8 mouse cellular contexts compared by ENCODE assay signal in genomic region chr1:167802510-167803271, GRCm38 (mm10).
DNase-seq lines count a peak whose midpoint lies in the region; ATAC-seq and TF ChIP-seq lines count a peak whose summit lies in the region.

No protein-coding gene starts in this region.

- peak; percentile 87 for ATAC-seq in forebrain, embryonic 15.5 days (replicated peaks)
- ATAC-seq in kidney, postnatal 0 days (replicated peaks; ENCODE audit: low FRiP score, low read depth): peak; percentile 61; the same call in 1 of the 2 replicates
- no peak for ATAC-seq in liver, embryonic 16.5 days (ENCODE audit: low read depth)
- ATAC-seq in stomach, embryonic 16.5 days (ENCODE audit: insufficient read depth, low FRiP score): peak; percentile 60; the same call in 1 of the 2 replicates

- no peak overlapping the region for H3K27ac ChIP-seq in heart, adult 2 months
- H3K27ac ChIP-seq in forebrain, embryonic 15.5 days (replicated peaks): peak overlapping the region; percentile 92
- no peak overlapping the region for H3K27ac ChIP-seq in kidney, postnatal 0 days
- H3K27ac ChIP-seq in liver, embryonic 16.5 days (ENCODE audit: low read length): no peak overlapping the region
- no peak overlapping the region for H3K27ac ChIP-seq in stomach, embryonic 16.5 days (ENCODE audit: low read length)

- no peak for DNase-seq in heart, adult 2 months
- no peak for DNase-seq in heart, postnatal 36 days
- DNase-seq in adrenal gland, postnatal 25 days: peak; percentile 34
- DNase-seq in kidney, postnatal 0 days (ENCODE audit: low spot score): peak; percentile 31
- DNase-seq in ovary, adult 18-20 months (ENCODE audit: low spot score): no peak

- 1% methylated on average over 59 of the region's 59 CpGs for WGBS in heart, adult 2 months
- under 1% methylated on average over 57 of the region's 59 CpGs for WGBS in forebrain, embryonic 15.5 days
- WGBS in kidney, postnatal 0 days: 1% methylated on average over 57 of the region's 59 CpGs
- 2% methylated on average over 58 of the region's 59 CpGs for WGBS in liver, embryonic 16.5 days (ENCODE audit: insufficient replicate concordance)
- WGBS in stomach, embryonic 16.5 days: 1% methylated on average over 59 of the region's 59 CpGs

- intact Hi-C loops in heart, adult 2 months (cut with DNase I): no loop called here
- intact Hi-C loops in heart, postnatal 36 days (cut with DNase I): no loop called here

- no peaks in the 10 kb centered on the region for H3K9me3 ChIP-seq in forebrain, embryonic 15.5 days
- H3K9me3 ChIP-seq in kidney, postnatal 0 days (replicated peaks; ENCODE audit: low read length): no peaks in the 10 kb centered on the region
- no peaks in the 10 kb centered on the region for H3K9me3 ChIP-seq in liver, embryonic 16.5 days (replicated peaks; ENCODE audit: control insufficient read depth, low read length)
- H3K9me3 ChIP-seq in stomach, embryonic 16.5 days (replicated peaks; ENCODE audit: control insufficient read depth, low read length): no peaks in the 10 kb centered on the region

- H3K4me2 ChIP-seq in forebrain, embryonic 15.5 days (replicated peaks): peak overlapping the region; percentile 88
- peak overlapping the region; percentile 93 for H3K4me2 ChIP-seq in kidney, postnatal 0 days (ENCODE audit: low read length)
- peak overlapping the region; percentile 59 for H3K4me2 ChIP-seq in liver, embryonic 16.5 days (ENCODE audit: low read depth, low read length)
- peak overlapping the region; percentile 89 for H3K4me2 ChIP-seq in stomach, embryonic 16.5 days (ENCODE audit: low read depth, low read length)

- H3K79me2 ChIP-seq in heart, adult 2 months (replicated peaks; ENCODE audit: control insufficient read depth, insufficient read depth, low read length): no peaks in the 10 kb centered on the region

- peak overlapping the region; percentile 18 for H3K4me3 ChIP-seq in heart, adult 2 months
- peak overlapping the region; percentile 59 for H3K4me3 ChIP-seq in forebrain, embryonic 15.5 days
- peak overlapping the region; percentile 41 for H3K4me3 ChIP-seq in kidney, postnatal 0 days (replicated peaks; ENCODE audit: low read depth, low read length)
- peak overlapping the region; percentile 44 for H3K4me3 ChIP-seq in liver, embryonic 16.5 days (ENCODE audit: low read depth, low read length)
- peak overlapping the region; percentile 56 for H3K4me3 ChIP-seq in stomach, embryonic 16.5 days (replicated peaks; ENCODE audit: low read length)

- no peak for TF ChIP-seq CTCF in heart, adult 2 months (IDR thresholded peaks at IDR 0.05)
- no peak for TF ChIP-seq CTCF in kidney, postnatal 0 days (IDR thresholded peaks at IDR 0.05; ENCODE audit: low read depth)

- no peak overlapping the region for H3K9ac ChIP-seq in heart, adult 2 months (ENCODE audit: low read depth, low read length)
- H3K9ac ChIP-seq in forebrain, embryonic 15.5 days (replicated peaks): peak overlapping the region; percentile 56
- H3K9ac ChIP-seq in kidney, postnatal 0 days (ENCODE audit: low read depth, low read length): no peak overlapping the region
- H3K9ac ChIP-seq in liver, embryonic 16.5 days (ENCODE audit: low read depth, low read length): no peak overlapping the region
- peak overlapping the region; percentile 63 for H3K9ac ChIP-seq in stomach, embryonic 16.5 days (ENCODE audit: low read length)

- no peak for TF ChIP-seq POLR2A in heart, adult 2 months (IDR thresholded peaks at IDR 0.05; ENCODE audit: insufficient read depth, low read depth, low read length)

- H3K36me3 ChIP-seq in heart, adult 2 months (ENCODE audit: control insufficient read depth, insufficient read depth, low read length): no peaks in the 10 kb centered on the region
- H3K36me3 ChIP-seq in forebrain, embryonic 15.5 days: no peaks in the 10 kb centered on the region
- H3K36me3 ChIP-seq in kidney, postnatal 0 days (ENCODE audit: insufficient read depth, low read length): no peaks in the 10 kb centered on the region
- no peaks in the 10 kb centered on the region for H3K36me3 ChIP-seq in liver, embryonic 16.5 days (ENCODE audit: control insufficient read depth, insufficient read depth)
- no peaks in the 10 kb centered on the region for H3K36me3 ChIP-seq in stomach, embryonic 16.5 days (ENCODE audit: control insufficient read depth, insufficient read depth, low read length)

- no peaks in the 10 kb centered on the region for H3K4me1 ChIP-seq in heart, adult 2 months (ENCODE audit: control insufficient read depth, insufficient read depth, low read length)
- H3K4me1 ChIP-seq in forebrain, embryonic 15.5 days: peaks cover 21% of the 10 kb centered on the region
- no peaks in the 10 kb centered on the region; the same call in 1 of the 2 replicates for H3K4me1 ChIP-seq in kidney, postnatal 0 days (replicated peaks; ENCODE audit: insufficient read depth, low read length)
- no peaks in the 10 kb centered on the region for H3K4me1 ChIP-seq in liver, embryonic 16.5 days (ENCODE audit: control insufficient read depth, low read depth, low read length)
- no peaks in the 10 kb centered on the region for H3K4me1 ChIP-seq in stomach, embryonic 16.5 days (ENCODE audit: control insufficient read depth, insufficient read depth, low read length)

- H3K27me3 ChIP-seq in heart, adult 2 months (ENCODE audit: control insufficient read depth, insufficient read depth, low read length): peaks cover 11% of the 10 kb centered on the region
- no peaks in the 10 kb centered on the region for H3K27me3 ChIP-seq in forebrain, embryonic 15.5 days
- peaks cover 19% of the 10 kb centered on the region for H3K27me3 ChIP-seq in kidney, postnatal 0 days (ENCODE audit: insufficient read depth, low read length)
- peaks cover 21% of the 10 kb centered on the region for H3K27me3 ChIP-seq in liver, embryonic 16.5 days (ENCODE audit: control insufficient read depth, insufficient read depth, low read depth, low read length)
- H3K27me3 ChIP-seq in stomach, embryonic 16.5 days (ENCODE audit: control insufficient read depth, insufficient read depth, low read length): peaks cover 8% of the 10 kb centered on the region

- no peak for TF ChIP-seq EP300 in heart, adult 2 months (IDR thresholded peaks at IDR 0.05; ENCODE audit: insufficient read depth, low read depth, low read length)

Comparison
In these comparisons a context has a peak if more than half of its experiments do, and no peak if none do; other contexts are left out.
1. DNase-seq: peak in adrenal gland, postnatal 25 days (single experiment) and kidney, postnatal 0 days (single experiment); none in heart, adult 2 months (0 of 2), heart, postnatal 36 days (0 of 2) and ovary, adult 18-20 months (single experiment).
2. H3K9ac ChIP-seq: peak in forebrain, embryonic 15.5 days (single experiment) and stomach, embryonic 16.5 days (single experiment); none in heart, adult 2 months (single experiment), kidney, postnatal 0 days (single experiment) and liver, embryonic 16.5 days (single experiment).
3. Peak in every context shown above with its lines, with median percentiles within 50 percentile points of each other: H3K4me3 ChIP-seq and H3K4me2 ChIP-seq.